Mouse (Mus musculus) cerebellum, postnatal 4 days (tissue): ENCODE data around the gene Fam210b.
A peak's percentile ranks its signal among the peaks of the same experiment; 100 is the strongest.

Source experiments
- DNase-seq, 2 experiments: peaks; one replicate each; pipeline ENCODE4 v3.0.0; 2022; ENCODE audit warnings: low spot score in 2 of 2, mixed read lengths in 1 of 2

Gene Fam210b

GRCm38 (mm10) chr2:172349776-172350175 lies 4.4 kb downstream of the Fam210b start:
- no peak for DNase-seq

- DNase-seq = no peak
Observed at GRCm38 (mm10) chr2:172350773-172351172, 5.4 kb downstream of the Fam210b start.

- no peak for DNase-seq
Observed at GRCm38 (mm10) chr2:172353218-172353617, 7.9 kb downstream of the Fam210b start.

GRCm38 (mm10) chr2:172354761-172355160 lies 9.4 kb downstream of the Fam210b start:
- no peak for DNase-seq

GRCm38 (mm10) chr2:172355833-172356232 lies 10.5 kb downstream of the Fam210b start:
- peak in 1 of 2 experiments; percentile 68 for DNase-seq

- DNase-seq = no peak
Observed at GRCm38 (mm10) chr2:172363176-172363575, 17.8 kb downstream of the Fam210b start.

GRCm38 (mm10) chr2:172370411-172371223 lies 25.3 kb downstream of the Fam210b start, which contains the start of the genes Aurka and Cstf1:
Gene Aurka, minus strand, starts transcription at chr2:172370535.
Gene Cstf1, plus strand, starts transcription at chr2:172370681.
- peak; percentile 81 to 92 for DNase-seq

- no peak for DNase-seq
Observed at GRCm38 (mm10) chr2:172371258-172371657, 25.9 kb downstream of the Fam210b start.

GRCm38 (mm10) chr2:172376551-172376950 lies 31.2 kb downstream of the Fam210b start:
- no peak for DNase-seq

GRCm38 (mm10) chr2:172376999-172377515 lies 31.7 kb downstream of the Fam210b start:
- no peak for DNase-seq

GRCm38 (mm10) chr2:172378332-172378731 lies 33.0 kb downstream of the Fam210b start:
- DNase-seq = peak in 1 of 2 experiments; percentile 34

GRCm38 (mm10) chr2:172380513-172380912 lies 35.1 kb downstream of the Fam210b start:
- no peak for DNase-seq

GRCm38 (mm10) chr2:172381341-172381740 lies 36.0 kb downstream of the Fam210b start:
- DNase-seq = no peak

- DNase-seq = no peak
Observed at GRCm38 (mm10) chr2:172381898-172382297, 36.5 kb downstream of the Fam210b start.

GRCm38 (mm10) chr2:172384715-172385114 lies 39.4 kb downstream of the Fam210b start:
- DNase-seq = no peak

GRCm38 (mm10) chr2:172390341-172390740 lies 45.0 kb downstream of the Fam210b start:
- DNase-seq = no peak

- no peak for DNase-seq
Observed at GRCm38 (mm10) chr2:172392041-172392521, 46.7 kb downstream of the Fam210b start.

- DNase-seq = no peak
Observed at GRCm38 (mm10) chr2:172393391-172394051, 48.2 kb downstream of the Fam210b start, which contains the start of gene Cass4. Gene Cass4, plus strand, starts transcription at chr2:172393794.

GRCm38 (mm10) chr2:172394052-172394392 lies 48.7 kb downstream of the Fam210b start:
- no peak for DNase-seq

- DNase-seq = no peak
Observed at GRCm38 (mm10) chr2:172394671-172395070, 49.3 kb downstream of the Fam210b start.

GRCm38 (mm10) chr2:172395961-172396360 lies 50.6 kb downstream of the Fam210b start:
- DNase-seq = no peak

- no peak for DNase-seq
Observed at GRCm38 (mm10) chr2:172399901-172400300, 54.5 kb downstream of the Fam210b start.
